ENCODE assay signal across 31 mouse cellular contexts in the genomic region with DNA sequence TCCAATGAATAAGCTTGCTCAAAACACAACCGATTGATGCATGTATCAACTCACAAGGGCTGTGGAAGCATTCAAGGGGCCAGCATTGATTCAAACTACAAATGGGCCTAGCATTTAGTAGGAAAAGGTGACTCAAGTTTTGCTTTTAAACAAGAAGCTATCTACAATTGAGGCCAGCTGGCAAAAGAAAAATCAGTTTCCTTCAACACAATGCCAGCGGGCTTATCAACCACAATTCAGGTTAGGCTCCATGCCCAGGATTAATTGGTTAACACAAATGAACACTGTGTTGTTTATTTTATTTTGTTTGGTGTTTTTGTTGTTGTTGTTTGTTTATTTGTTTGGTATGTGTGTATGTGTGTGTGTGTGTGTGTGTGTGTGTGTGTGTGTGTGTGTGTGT.
"Had no signal": no experiment of that assay in that cellular context is flagged by ENCODE, and none has a peak within 500 bp of the region (broad histone marks: within the 10 kb centered on the region; RNA-seq: fewer than 3 reads in every experiment).

No protein-coding gene starts in this region.

- H3K27ac ChIP-seq: limb, embryonic 10.5 days; limb, embryonic 12.5 days; limb, embryonic 13.5 days; limb, embryonic 15.5 days; liver, embryonic 12.5 days; liver, embryonic 13.5 days; liver, embryonic 14.5 days; liver, embryonic 15.5 days; lung, embryonic 15.5 days; macrophage; midbrain, embryonic 10.5 days; midbrain, embryonic 12.5 days; midbrain, embryonic 13.5 days; midbrain, embryonic 15.5 days; neural tube, embryonic 12.5 days had no signal

- H3K4me1 ChIP-seq: limb, embryonic 10.5 days; limb, embryonic 12.5 days; limb, embryonic 13.5 days; limb, embryonic 15.5 days; liver, embryonic 12.5 days; liver, embryonic 13.5 days; liver, embryonic 15.5 days; lung, embryonic 15.5 days; midbrain, embryonic 10.5 days; midbrain, embryonic 12.5 days; midbrain, embryonic 13.5 days; midbrain, embryonic 15.5 days; neural tube, embryonic 12.5 days had no signal

- H3K36me3 ChIP-seq: limb, embryonic 10.5 days; limb, embryonic 12.5 days; limb, embryonic 13.5 days; limb, embryonic 15.5 days; liver, embryonic 12.5 days; liver, embryonic 13.5 days; liver, embryonic 15.5 days; lung, embryonic 15.5 days; midbrain, embryonic 10.5 days; midbrain, embryonic 12.5 days; midbrain, embryonic 13.5 days; midbrain, embryonic 15.5 days; neural tube, embryonic 12.5 days had no signal

- H3K9me3 ChIP-seq: limb, embryonic 10.5 days; limb, embryonic 12.5 days; limb, embryonic 13.5 days; limb, embryonic 15.5 days; liver, embryonic 12.5 days; liver, embryonic 13.5 days; liver, embryonic 15.5 days; lung, embryonic 15.5 days; megakaryocyte, embryonic 14.5 days; midbrain, embryonic 10.5 days; midbrain, embryonic 12.5 days; midbrain, embryonic 13.5 days; midbrain, embryonic 15.5 days; neural tube, embryonic 12.5 days had no signal

- H3K9ac ChIP-seq: limb, embryonic 12.5 days; limb, embryonic 13.5 days; limb, embryonic 15.5 days; liver, embryonic 12.5 days; liver, embryonic 13.5 days; liver, embryonic 14.5 days; liver, embryonic 15.5 days; liver, postnatal 0 days; lung, embryonic 14.5 days; lung, embryonic 15.5 days; midbrain, embryonic 12.5 days; midbrain, embryonic 13.5 days; midbrain, embryonic 15.5 days; neural tube, embryonic 12.5 days had no signal

- H3K27me3 ChIP-seq: limb, embryonic 12.5 days; limb, embryonic 13.5 days; limb, embryonic 15.5 days; liver, embryonic 12.5 days; liver, embryonic 13.5 days; liver, embryonic 15.5 days; lung, embryonic 15.5 days; megakaryocyte, embryonic 14.5 days; midbrain, embryonic 12.5 days; midbrain, embryonic 13.5 days; midbrain, embryonic 15.5 days; neural tube, embryonic 12.5 days had no signal

- H3K4me3 ChIP-seq: limb, embryonic 10.5 days; limb, embryonic 12.5 days; limb, embryonic 13.5 days; limb, embryonic 15.5 days; liver, embryonic 12.5 days; liver, embryonic 13.5 days; liver, embryonic 15.5 days; lung, embryonic 15.5 days; megakaryocyte, embryonic 14.5 days; midbrain, embryonic 10.5 days; midbrain, embryonic 12.5 days; midbrain, embryonic 13.5 days; midbrain, embryonic 15.5 days; myocyte; neural tube, embryonic 12.5 days had no signal

- DNase-seq: left cerebral cortex, postnatal 4 days; liver, embryonic 13.5 days; liver, postnatal 0 days; lung, adult 18-20 months; lung, adult 2 months; lung, embryonic 14.5 days; lung, postnatal 10 days; lung, postnatal 14 days; lung, postnatal 36 days; lung, postnatal 4 days; midbrain, embryonic 14.5 days had no signal

- ATAC-seq: liver, embryonic 12.5 days; liver, postnatal 0 days; lung, postnatal 0 days; midbrain, embryonic 13.5 days; midbrain, embryonic 15.5 days; midbrain, embryonic 16.5 days had no signal

- H3K4me2 ChIP-seq: limb, embryonic 12.5 days; limb, embryonic 13.5 days; limb, embryonic 15.5 days; liver, embryonic 11.5 days; liver, embryonic 12.5 days; liver, embryonic 13.5 days; liver, embryonic 15.5 days; lung, embryonic 14.5 days; lung, embryonic 15.5 days; midbrain, embryonic 11.5 days; midbrain, embryonic 12.5 days; midbrain, embryonic 13.5 days; midbrain, embryonic 15.5 days; neural tube, embryonic 12.5 days had no signal
